Mouse (Mus musculus) heart, embryonic 16.5 days (tissue): ENCODE data around the gene Osbp. TPM values are rescaled to one million over a fixed set of nuclear protein-coding genes. Genes with fewer than 3 reads are reported as not detected.

Experiments used
- ATAC-seq: fragments of 200-750 bp; cut with Nextera tagmentation; replicated peaks from 2 replicates; pipeline ENCODE4 v1.8.0; 2017; ENCODE audit warnings: moderate number of reproducible peaks; ENCODE audit not compliant: insufficient read depth, low FRiP score; ENCODE audit errors: extremely low read depth
- H3K27ac ChIP-seq: fragments of 300-500 bp; sonication (generic); 2 replicates; pipeline ENCODE4 v1.5.1; 2014; ENCODE audit warnings: mild to moderate bottlenecking, low read length, control low read depth, moderate library complexity
- H3K27me3 ChIP-seq: fragments of 300-500 bp; sonication (generic); 2 replicates; pipeline ENCODE4 v1.6.1; 2014; ENCODE audit warnings: low read length, mixed read lengths; ENCODE audit not compliant: control insufficient read depth, insufficient read depth
- H3K36me3 ChIP-seq: fragments of 300-500 bp; sonication (generic); 2 replicates; pipeline ENCODE4 v1.6.1; 2014; ENCODE audit not compliant: control insufficient read depth, insufficient read depth
- H3K4me1 ChIP-seq: fragments of 300-500 bp; sonication (generic); 2 replicates; pipeline ENCODE4 v1.6.1; 2014; ENCODE audit warnings: low read length, mixed read lengths; ENCODE audit not compliant: control insufficient read depth, insufficient read depth
- H3K4me2 ChIP-seq: fragments of 300-500 bp; sonication (generic); 2 replicates; pipeline ENCODE4 v1.6.1; 2014; ENCODE audit warnings: low read depth, mild to moderate bottlenecking, control low read depth, low read length
- H3K4me3 ChIP-seq: fragments of 300-500 bp; sonication (generic); 2 replicates; pipeline ENCODE4 v1.5.1; 2014; ENCODE audit warnings: mild to moderate bottlenecking, control low read depth, low read length
- H3K9ac ChIP-seq: fragments of 300-500 bp; sonication (generic); 2 replicates; pipeline ENCODE4 v1.6.1; 2014; ENCODE audit warnings: low read length, control low read depth
- H3K9me3 ChIP-seq: fragments of 300-500 bp; sonication (generic); replicated peaks from 2 replicates; pipeline ENCODE4 v1.6.1; 2016; ENCODE audit warnings: low read length; ENCODE audit not compliant: control insufficient read depth
- WGBS: fragments of 180-500 bp; shearing (Covaris S2); extraction: QIAGEN DNeasy Blood & Tissue Kit; methylation state at CpG from one replicate; pipeline ENCODE4 v1.1.7; 2014; 5-methylcytosine and 5-hydroxymethylcytosine counted together
- polyA plus RNA-seq: library from polyadenylated mRNA; unstranded; fragments of >200 nt; fragmentation: Nextera tagmentation; extraction: Ambion mirVana; gene quantifications from 2 replicates; pipeline ENCODE4 v1.2.1, GENCODE M21; 2015

The Osbp gene
- polyA plus RNA-seq, 1 experiment from 2014 or later, result 4.4 TPM

DNA sequence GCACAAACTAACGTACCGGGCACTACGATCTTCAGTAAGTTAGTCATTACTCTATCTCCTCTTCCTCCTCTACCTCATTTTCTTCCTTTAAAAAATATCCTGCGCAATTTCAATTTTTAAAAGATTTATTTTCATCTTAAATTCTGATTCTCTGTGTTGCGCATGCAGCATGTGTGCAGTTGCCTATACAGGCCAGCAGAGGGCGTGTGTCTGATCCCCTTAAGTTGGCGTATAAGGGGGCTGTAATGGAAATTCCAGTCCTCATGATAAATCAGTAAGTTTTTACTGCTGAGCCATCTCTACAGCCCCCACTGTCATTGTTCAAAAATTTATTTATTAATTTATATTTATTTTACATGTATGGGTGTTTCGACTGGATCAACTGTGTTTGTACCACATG is 50.0 kb downstream of the Osbp start:
- Histone ChIP-seq H3K27ac (no peak overlapping the region), H3K36me3 (no peaks in the 10 kb centered on the region), H3K4me1 (0 out of 2 replicates have a peak, but pooled peaks cover 3% of the 10 kb centered on the region), H3K27me3 (no peaks in the 10 kb centered on the region), H3K4me3 (no peak overlapping the region), H3K9ac (no peak overlapping the region), H3K9me3 (no peaks in the 10 kb centered on the region), H3K4me2 (no peak overlapping the region)
- 70% methylated on average over 8 of the region's 8 CpGs for WGBS
- ATAC-seq, result no peak

DNA sequence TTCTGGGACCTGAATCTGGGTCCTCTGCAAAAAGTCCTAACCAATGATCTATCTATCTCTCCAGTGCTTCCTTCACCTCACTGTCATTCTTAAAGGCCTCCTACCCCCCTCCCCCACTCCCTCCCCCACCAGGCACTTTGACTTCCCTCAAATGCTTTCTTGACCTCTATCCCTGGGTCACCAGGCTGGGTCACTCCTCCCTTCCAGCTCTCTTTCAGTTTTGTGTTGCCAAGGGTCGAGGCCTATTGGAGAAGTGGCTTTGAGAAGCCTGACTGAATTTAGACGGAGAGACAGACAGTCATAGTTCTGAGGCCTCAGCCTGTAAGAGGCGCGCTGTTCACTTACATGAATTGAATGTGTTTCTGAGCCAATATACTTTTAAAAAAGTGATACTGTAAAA is 50.5 kb downstream of the Osbp start:
- no peak overlapping the region for H3K4me2 ChIP-seq
- no peaks in the 10 kb centered on the region for H3K36me3 ChIP-seq
- WGBS, result 83% methylated on average over 4 of the region's 4 CpGs
- H3K9ac ChIP-seq, result no peak overlapping the region
- H3K27ac ChIP-seq, result no peak overlapping the region
- H3K4me1 ChIP-seq, result 0 out of 2 replicates have a peak, but pooled peaks cover 3% of the 10 kb centered on the region
- no peak for ATAC-seq
- no peaks in the 10 kb centered on the region for H3K9me3 ChIP-seq
- no peaks in the 10 kb centered on the region for H3K27me3 ChIP-seq
- H3K4me3 ChIP-seq, result no peak overlapping the region

DNA sequence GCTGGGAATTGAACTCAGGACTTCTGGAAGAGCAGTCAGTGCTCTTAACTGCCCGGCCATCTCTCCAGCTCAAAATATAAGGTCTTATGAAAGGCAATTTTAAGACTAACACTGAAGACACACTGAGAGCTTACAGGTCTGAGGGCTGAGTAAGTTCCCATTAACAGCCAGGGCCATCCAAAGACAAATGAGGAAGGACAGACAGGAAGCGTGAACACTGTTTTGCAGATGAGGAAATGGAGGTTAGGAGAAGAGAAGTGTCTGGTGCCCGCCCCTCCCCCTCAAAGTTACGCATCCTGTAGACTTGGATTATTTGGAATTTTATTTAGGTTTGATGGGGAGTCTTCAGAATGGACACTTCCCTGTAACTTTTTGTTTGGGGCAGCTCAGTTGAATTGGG is 58.4 kb downstream of the Osbp start:
- Histone ChIP-seq H3K9ac (no peak overlapping the region), H3K9me3 (no peaks in the 10 kb centered on the region), H3K4me1 (no peaks in the 10 kb centered on the region), H3K27ac (no peak overlapping the region), H3K4me2 (no peak overlapping the region), H3K27me3 (no peaks in the 10 kb centered on the region), H3K4me3 (no peak overlapping the region), H3K36me3 (no peaks in the 10 kb centered on the region)
- no peak for ATAC-seq
- WGBS, result 76% methylated on average over 4 of the region's 4 CpGs

DNA sequence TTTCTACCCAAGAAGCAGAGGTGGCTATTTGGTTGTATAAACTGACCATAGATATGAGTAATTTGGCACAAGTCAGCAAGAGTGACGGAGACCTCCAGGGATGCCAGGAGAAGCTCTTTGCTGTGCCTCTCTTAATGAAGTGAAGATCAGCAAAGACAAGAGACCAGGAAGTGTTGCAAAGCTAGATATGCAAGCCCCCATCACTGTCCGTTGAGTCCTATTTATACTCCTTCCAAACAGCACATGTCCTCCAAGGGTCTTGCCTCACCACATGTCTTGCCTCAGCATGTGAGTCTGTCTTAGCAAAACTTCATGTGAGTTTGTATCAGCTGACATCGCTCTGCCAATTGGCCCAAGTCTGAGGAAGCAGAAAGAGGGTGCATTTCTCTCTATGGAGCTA is 59.6 kb downstream of the Osbp start:
- H3K9me3 ChIP-seq, result no peaks in the 10 kb centered on the region
- no peak for ATAC-seq
- H3K27ac ChIP-seq, result no peak overlapping the region
- H3K27me3 ChIP-seq, result no peaks in the 10 kb centered on the region
- no peak overlapping the region for H3K4me3 ChIP-seq
- 73% methylated on average over 3 of the region's 3 CpGs for WGBS
- no peaks in the 10 kb centered on the region for H3K4me1 ChIP-seq
- no peaks in the 10 kb centered on the region for H3K36me3 ChIP-seq
- no peak overlapping the region for H3K9ac ChIP-seq
- no peak overlapping the region for H3K4me2 ChIP-seq

DNA sequence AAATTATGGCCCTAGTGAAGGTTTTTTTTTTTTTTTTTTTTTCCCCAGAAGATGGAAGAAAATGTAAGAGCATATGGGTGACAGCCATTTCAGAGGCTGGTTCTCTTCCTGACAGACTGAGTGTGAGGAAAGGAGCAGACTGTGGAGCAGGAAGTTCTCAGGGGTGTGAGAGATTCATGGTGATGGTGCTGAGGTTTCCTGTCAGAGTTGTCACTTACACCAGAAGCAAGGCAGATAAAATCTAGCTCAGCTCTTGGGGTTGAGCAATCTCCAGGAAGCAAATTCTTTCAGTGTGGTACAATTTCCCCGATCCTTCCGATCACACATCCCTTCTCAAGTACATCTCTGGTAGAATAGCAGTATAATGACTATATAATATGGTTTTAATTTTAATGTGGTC is 60.9 kb downstream of the Osbp start:
- no peaks in the 10 kb centered on the region for H3K9me3 ChIP-seq
- no peak for ATAC-seq

DNA sequence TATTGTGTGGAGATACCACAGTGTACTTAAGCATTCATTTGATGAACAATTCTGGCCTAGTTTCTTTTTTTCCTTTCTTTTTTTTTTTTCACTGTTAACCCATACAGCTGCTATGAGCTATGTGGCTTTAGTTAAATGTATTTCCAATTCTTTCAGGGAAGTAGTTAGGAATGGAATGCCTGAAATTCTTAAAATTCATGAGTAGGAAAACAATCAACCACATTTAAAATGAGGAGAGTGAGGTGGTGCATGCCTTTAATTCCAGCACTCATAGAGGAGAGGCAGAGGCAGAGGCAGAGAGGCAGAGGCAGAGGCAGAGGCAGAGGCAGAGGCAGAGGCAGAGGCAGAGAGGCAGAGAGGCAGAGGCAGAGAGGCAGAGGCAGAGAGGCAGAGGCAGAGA is 72.0 kb downstream of the Osbp start:
- Histone ChIP-seq H3K27me3 (no peaks in the 10 kb centered on the region), H3K4me2 (no peak overlapping the region), H3K4me1 (no peaks in the 10 kb centered on the region), H3K27ac (no peak overlapping the region), H3K36me3 (no peaks in the 10 kb centered on the region), H3K4me3 (no peak overlapping the region), H3K9ac (no peak overlapping the region), H3K9me3 (no peaks in the 10 kb centered on the region)
- no peak for ATAC-seq

More for the DNA sequence above, 60.9 kb downstream of the Osbp start:
- Histone ChIP-seq H3K4me2 (no peak overlapping the region), H3K4me3 (no peak overlapping the region), H3K27me3 (no peaks in the 10 kb centered on the region), H3K36me3 (no peaks in the 10 kb centered on the region), H3K4me1 (no peaks in the 10 kb centered on the region), H3K9ac (no peak overlapping the region), H3K27ac (no peak overlapping the region)
- WGBS, result 30% methylated on average over 2 of the region's 2 CpGs

DNA sequence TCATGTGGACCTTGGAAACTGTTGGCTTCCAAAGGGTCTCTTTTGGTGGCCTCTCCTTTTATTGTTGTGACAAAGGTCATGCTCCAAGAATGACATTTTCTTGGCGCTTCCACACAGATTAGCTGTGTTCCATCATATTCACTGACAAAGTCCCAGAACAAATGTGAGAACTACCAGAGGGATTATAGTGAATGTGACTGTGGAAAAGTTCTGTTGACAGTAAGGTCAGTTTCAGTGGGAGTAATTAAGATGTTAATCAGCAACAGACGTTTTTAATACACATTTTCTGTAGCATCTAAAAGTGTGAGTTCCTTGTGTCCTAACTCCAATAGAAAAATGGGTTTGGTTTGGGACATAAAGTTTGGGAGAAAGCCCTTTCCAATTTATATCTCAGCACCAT is 75.5 kb downstream of the Osbp start, which contains the start of gene Olfr1423:
TSS of gene Olfr1423 (minus strand) at position 101 of the 400 bp plus-strand sequence.
- Histone ChIP-seq H3K36me3 (no peaks in the 10 kb centered on the region), H3K27me3 (no peaks in the 10 kb centered on the region), H3K9ac (no peak within 1 kb of the TSS), H3K9me3 (no peaks in the 10 kb centered on the region), H3K4me2 (no peak within 1 kb of the TSS), H3K27ac (no peak within 1 kb of the TSS), H3K4me1 (no peaks in the 10 kb centered on the region), H3K4me3 (no peak within 1 kb of the TSS)
- 46% methylated on average over 2 of the region's 2 CpGs for WGBS
- ATAC-seq, result no peak

DNA sequence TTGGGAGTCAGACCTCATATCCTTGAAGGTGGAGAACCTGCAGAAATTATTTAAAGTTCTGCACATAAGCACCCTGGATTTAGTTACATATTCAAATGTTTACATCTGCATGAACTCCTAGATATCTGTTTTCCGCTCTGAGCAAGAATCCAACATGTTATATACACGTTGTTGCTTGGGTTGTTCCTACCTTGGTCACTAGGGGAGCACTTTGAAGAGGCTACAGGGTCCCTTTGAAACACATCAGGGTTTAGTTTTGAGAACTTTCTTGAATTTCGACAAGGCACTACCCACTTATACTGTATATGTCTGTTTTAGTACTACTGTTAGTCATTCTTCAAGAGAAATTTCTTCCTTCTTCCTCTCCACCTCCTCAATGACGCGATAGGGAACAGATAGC is 77.4 kb downstream of the Osbp start:
- Histone ChIP-seq H3K9ac (no peak overlapping the region), H3K36me3 (no peaks in the 10 kb centered on the region), H3K27me3 (no peaks in the 10 kb centered on the region), H3K4me1 (no peaks in the 10 kb centered on the region), H3K9me3 (no peaks in the 10 kb centered on the region), H3K27ac (no peak overlapping the region), H3K4me2 (no peak overlapping the region), H3K4me3 (no peak overlapping the region)
- ATAC-seq, result no peak
- 83% methylated on average over 5 of the region's 5 CpGs for WGBS
